17 mouse cellular contexts compared by ENCODE assay signal in the genomic region with DNA sequence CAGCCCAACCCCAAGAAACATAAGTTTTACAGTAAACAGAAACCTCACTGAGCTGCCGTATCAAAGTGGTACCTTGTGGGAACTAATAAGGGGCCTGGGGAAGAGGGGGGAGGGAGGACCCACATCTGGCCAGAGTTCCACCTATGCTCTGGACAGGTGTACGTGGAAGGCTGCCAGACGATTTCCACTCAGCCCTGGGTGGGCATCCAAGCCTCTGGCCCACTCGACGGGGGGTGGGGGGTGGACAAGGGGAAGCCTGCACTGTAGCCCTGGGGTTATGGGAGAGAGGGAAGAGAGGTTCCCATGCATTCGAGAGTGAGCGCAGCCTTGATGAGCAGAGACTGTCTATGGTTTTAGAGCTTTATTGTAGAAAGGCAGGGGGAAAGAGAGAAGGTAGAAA.
"Had no signal": no experiment of that assay in that cellular context is flagged by ENCODE, and none has a peak within 500 bp of the region (broad histone marks: within the 10 kb centered on the region; RNA-seq: fewer than 3 reads in every experiment).

No protein-coding gene starts in this region.

- H3K27ac ChIP-seq: neural tube, embryonic 12.5 days; neural tube, embryonic 13.5 days; neural tube, embryonic 15.5 days; stomach, embryonic 15.5 days; stomach, postnatal 0 days had no signal

- H3K4me3 ChIP-seq: neural tube, embryonic 12.5 days; neural tube, embryonic 13.5 days; neural tube, embryonic 15.5 days; stomach, embryonic 15.5 days had no signal

- DNase-seq: retina, postnatal 1 day; right cerebral cortex, adult 18-20 months; right cerebral cortex, postnatal 14 days; right cerebral cortex, postnatal 25 days; right cerebral cortex, postnatal 4 days; spleen, adult 18-20 months; thymus, adult 18-20 months; thymus, adult 2 months; thymus, postnatal 14 days; thymus, postnatal 25 days; thymus, postnatal 36 days; thymus, postnatal 4 days had no signal

- H3K36me3 ChIP-seq: neural tube, embryonic 12.5 days; neural tube, embryonic 13.5 days; neural tube, embryonic 15.5 days; stomach, embryonic 15.5 days had no signal
